Mouse (Mus musculus): ENCODE results near the gene Stom. TPM values are rescaled to one million over a fixed set of nuclear protein-coding genes. Genes with fewer than 3 reads are reported as not detected.

Gene Stom
- polyA plus RNA-seq (2014; fragmentation: Nextera tagmentation; extraction: Ambion mirVana): 61.2 and 66.1 TPM in 2 replicates

GRCm38 (mm10) chr2:35336388-35337280 is at the start of gene Stom:
Gene Stom (minus strand): TSS chr2:35336976.
- Histone ChIP-seq H3K27me3 (ENCODE audit: control insufficient read depth, insufficient read depth, low read length) (no peaks in the 10 kb centered on the region), H3K9me3 (ENCODE audit: control insufficient read depth, low read depth, low read length) (no peaks in the 10 kb centered on the region), H3K4me3 (ENCODE audit: low read depth, low read length) (peak within 1 kb of the TSS; percentile 83), H3K4me1 (ENCODE audit: control insufficient read depth, insufficient read depth, low read length) (peaks cover 6% of the 10 kb centered on the region; the same call in 1 of the 2 replicates), H3K27ac (ENCODE audit: low read length) (peak within 1 kb of the TSS; percentile 91), H3K9ac (replicated peaks; ENCODE audit: low read depth, low read length) (peak within 1 kb of the TSS; percentile 67), H3K4me2 (replicated peaks; ENCODE audit: low read depth, low read length) (peak within 1 kb of the TSS; percentile 98), H3K36me3 (ENCODE audit: control insufficient read depth, insufficient read depth, low read length) (no peaks in the 10 kb centered on the region)
- peak; percentile 98 for ATAC-seq (ENCODE audit: insufficient number of reproducible peaks, insufficient read depth, low FRiP score, low read depth)
- under 1% methylated on average over 45 of the region's 45 CpGs for WGBS

- Histone ChIP-seq H3K4me3 (ENCODE audit: low read depth, low read length) (no peak overlapping the region), H3K36me3 (ENCODE audit: control insufficient read depth, insufficient read depth, low read length) (no peaks in the 10 kb centered on the region), H3K4me1 (ENCODE audit: control insufficient read depth, insufficient read depth, low read length) (no peaks in the 10 kb centered on the region), H3K4me2 (replicated peaks; ENCODE audit: low read depth, low read length) (no peak overlapping the region), H3K27me3 (ENCODE audit: control insufficient read depth, insufficient read depth, low read length) (no peaks in the 10 kb centered on the region), H3K27ac (ENCODE audit: low read length) (no peak overlapping the region), H3K9ac (replicated peaks; ENCODE audit: low read depth, low read length) (no peak overlapping the region), H3K9me3 (ENCODE audit: control insufficient read depth, low read depth, low read length) (no peaks in the 10 kb centered on the region)
- ATAC-seq (ENCODE audit: insufficient number of reproducible peaks, insufficient read depth, low FRiP score, low read depth): no peak
- 70% methylated on average over 9 of the region's 9 CpGs for WGBS
Observed at GRCm38 (mm10) chr2:35385441-35385871, 48.7 kb upstream of the Stom start.

GRCm38 (mm10) chr2:35379306-35379705 is 42.5 kb upstream of the Stom start:
- no peak overlapping the region for H3K4me2 ChIP-seq (replicated peaks; ENCODE audit: low read depth, low read length)
- H3K9ac ChIP-seq (replicated peaks; ENCODE audit: low read depth, low read length): no peak overlapping the region
- WGBS: 69% methylated on average over 9 of the region's 9 CpGs
- H3K36me3 ChIP-seq (ENCODE audit: control insufficient read depth, insufficient read depth, low read length): no peaks in the 10 kb centered on the region
- H3K27me3 ChIP-seq (ENCODE audit: control insufficient read depth, insufficient read depth, low read length): no peaks in the 10 kb centered on the region
- no peak overlapping the region for H3K27ac ChIP-seq (ENCODE audit: low read length)
- no peak for ATAC-seq (ENCODE audit: insufficient number of reproducible peaks, insufficient read depth, low FRiP score, low read depth)
- no peaks in the 10 kb centered on the region for H3K9me3 ChIP-seq (ENCODE audit: control insufficient read depth, low read depth, low read length)
- H3K4me3 ChIP-seq (ENCODE audit: low read depth, low read length): no peak overlapping the region
- 0 out of 2 replicates have a peak, but pooled peaks cover 5% of the 10 kb centered on the region for H3K4me1 ChIP-seq (ENCODE audit: control insufficient read depth, insufficient read depth, low read length)

- Histone ChIP-seq H3K4me1 (ENCODE audit: control insufficient read depth, insufficient read depth, low read length) (0 out of 2 replicates have a peak, but pooled peaks cover 5% of the 10 kb centered on the region), H3K9me3 (ENCODE audit: control insufficient read depth, low read depth, low read length) (no peaks in the 10 kb centered on the region), H3K9ac (replicated peaks; ENCODE audit: low read depth, low read length) (no peak overlapping the region), H3K36me3 (ENCODE audit: control insufficient read depth, insufficient read depth, low read length) (no peaks in the 10 kb centered on the region), H3K4me2 (replicated peaks; ENCODE audit: low read depth, low read length) (no peak overlapping the region), H3K4me3 (ENCODE audit: low read depth, low read length) (no peak overlapping the region), H3K27me3 (ENCODE audit: control insufficient read depth, insufficient read depth, low read length) (no peaks in the 10 kb centered on the region), H3K27ac (ENCODE audit: low read length) (no peak overlapping the region)
- ATAC-seq (ENCODE audit: insufficient number of reproducible peaks, insufficient read depth, low FRiP score, low read depth): no peak
- WGBS: 16% methylated on average over 6 of the region's 6 CpGs
Observed at GRCm38 (mm10) chr2:35377600-35377999, 40.8 kb upstream of the Stom start.

- H3K9me3 ChIP-seq (ENCODE audit: control insufficient read depth, low read depth, low read length): no peaks in the 10 kb centered on the region
- H3K27ac ChIP-seq (ENCODE audit: low read length): no peak overlapping the region
- H3K27me3 ChIP-seq (ENCODE audit: control insufficient read depth, insufficient read depth, low read length): no peaks in the 10 kb centered on the region
- H3K4me1 ChIP-seq (ENCODE audit: control insufficient read depth, insufficient read depth, low read length): 0 out of 2 replicates have a peak, but pooled peaks cover 5% of the 10 kb centered on the region
- H3K4me2 ChIP-seq (replicated peaks; ENCODE audit: low read depth, low read length): no peak overlapping the region
- WGBS: 20% methylated on average over 3 of the region's 3 CpGs
- H3K4me3 ChIP-seq (ENCODE audit: low read depth, low read length): no peak overlapping the region
- no peak for ATAC-seq (ENCODE audit: insufficient number of reproducible peaks, insufficient read depth, low FRiP score, low read depth)
- H3K36me3 ChIP-seq (ENCODE audit: control insufficient read depth, insufficient read depth, low read length): no peaks in the 10 kb centered on the region
- H3K9ac ChIP-seq (replicated peaks; ENCODE audit: low read depth, low read length): no peak overlapping the region
Observed at GRCm38 (mm10) chr2:35373003-35373402, 36.2 kb upstream of the Stom start.

- no peak overlapping the region for H3K4me2 ChIP-seq (replicated peaks; ENCODE audit: low read depth, low read length)
- H3K4me3 ChIP-seq (ENCODE audit: low read depth, low read length): no peak overlapping the region
- H3K9me3 ChIP-seq (ENCODE audit: control insufficient read depth, low read depth, low read length): no peaks in the 10 kb centered on the region
- no peaks in the 10 kb centered on the region for H3K27me3 ChIP-seq (ENCODE audit: control insufficient read depth, insufficient read depth, low read length)
- H3K36me3 ChIP-seq (ENCODE audit: control insufficient read depth, insufficient read depth, low read length): no peaks in the 10 kb centered on the region
- no peak overlapping the region for H3K9ac ChIP-seq (replicated peaks; ENCODE audit: low read depth, low read length)
- no peak overlapping the region for H3K27ac ChIP-seq (ENCODE audit: low read length)
- no peak for ATAC-seq (ENCODE audit: insufficient number of reproducible peaks, insufficient read depth, low FRiP score, low read depth)
- no peaks in the 10 kb centered on the region for H3K4me1 ChIP-seq (ENCODE audit: control insufficient read depth, insufficient read depth, low read length)
Observed at GRCm38 (mm10) chr2:35370686-35371085, 33.9 kb upstream of the Stom start.

- Histone ChIP-seq H3K36me3 (ENCODE audit: control insufficient read depth, insufficient read depth, low read length) (no peaks in the 10 kb centered on the region), H3K4me2 (replicated peaks; ENCODE audit: low read depth, low read length) (no peak within 1 kb of the TSS), H3K4me1 (ENCODE audit: control insufficient read depth, insufficient read depth, low read length) (no peaks in the 10 kb centered on the region), H3K9me3 (ENCODE audit: control insufficient read depth, low read depth, low read length) (no peaks in the 10 kb centered on the region), H3K9ac (replicated peaks; ENCODE audit: low read depth, low read length) (no peak within 1 kb of the TSS), H3K4me3 (ENCODE audit: low read depth, low read length) (no peak within 1 kb of the TSS), H3K27ac (ENCODE audit: low read length) (no peak within 1 kb of the TSS), H3K27me3 (ENCODE audit: control insufficient read depth, insufficient read depth, low read length) (no peaks in the 10 kb centered on the region)
- ATAC-seq (ENCODE audit: insufficient number of reproducible peaks, insufficient read depth, low FRiP score, low read depth): no peak
- WGBS: 72% methylated on average over 2 of the region's 2 CpGs
Observed at GRCm38 (mm10) chr2:35367629-35368028, 30.9 kb upstream of the Stom start, which contains the start of gene 4930568D16Rik. Gene 4930568D16Rik (minus strand): TSS chr2:35367729.

GRCm38 (mm10) chr2:35349184-35349583 is 12.4 kb upstream of the Stom start:
- no peak overlapping the region for H3K4me2 ChIP-seq (replicated peaks; ENCODE audit: low read depth, low read length)

More at GRCm38 (mm10) chr2:35349184-35349583, 12.4 kb upstream of the Stom start:
- H3K36me3 ChIP-seq (ENCODE audit: control insufficient read depth, insufficient read depth, low read length): no peaks in the 10 kb centered on the region
- no peak overlapping the region for H3K27ac ChIP-seq (ENCODE audit: low read length)
- no peaks in the 10 kb centered on the region for H3K9me3 ChIP-seq (ENCODE audit: control insufficient read depth, low read depth, low read length)
- WGBS: 47% methylated on average over 5 of the region's 5 CpGs
- ATAC-seq (ENCODE audit: insufficient number of reproducible peaks, insufficient read depth, low FRiP score, low read depth): peak; percentile 18; the same call in 1 of the 2 replicates
- no peak overlapping the region for H3K4me3 ChIP-seq (ENCODE audit: low read depth, low read length)
- H3K9ac ChIP-seq (replicated peaks; ENCODE audit: low read depth, low read length): no peak overlapping the region
- no peaks in the 10 kb centered on the region for H3K4me1 ChIP-seq (ENCODE audit: control insufficient read depth, insufficient read depth, low read length)
- no peaks in the 10 kb centered on the region for H3K27me3 ChIP-seq (ENCODE audit: control insufficient read depth, insufficient read depth, low read length)

All from stomach, embryonic 14.5 days (tissue).